Mouse (Mus musculus) embryonic stem cell, embryonic (primary cell): ENCODE data around the gene Pacrg.

ENCODE experiments used
- CTCF ChIA-PET, 4 experiments: fragments of 300-600 bp in 2 of 4; fragments of 350-600 bp in 2 of 4; sonication (Branson Sonifier 250); formaldehyde crosslinking; loops; one replicate each; lab custom pipeline; 2022; ENCODE audit warnings: inconsistent platforms in 2 of 4; lab: Charles Lee
- POLR2A ChIA-PET, 4 experiments: fragments of 300-600 bp in 2 of 4; fragments of 350-600 bp in 2 of 4; sonication (Branson Sonifier 250); formaldehyde crosslinking; loops; one replicate each; lab custom pipeline; 2022; ENCODE audit warnings: antibody characterized with exemption in 4 of 4, inconsistent platforms in 1 of 4; lab: Charles Lee

Gene Pacrg

DNA sequence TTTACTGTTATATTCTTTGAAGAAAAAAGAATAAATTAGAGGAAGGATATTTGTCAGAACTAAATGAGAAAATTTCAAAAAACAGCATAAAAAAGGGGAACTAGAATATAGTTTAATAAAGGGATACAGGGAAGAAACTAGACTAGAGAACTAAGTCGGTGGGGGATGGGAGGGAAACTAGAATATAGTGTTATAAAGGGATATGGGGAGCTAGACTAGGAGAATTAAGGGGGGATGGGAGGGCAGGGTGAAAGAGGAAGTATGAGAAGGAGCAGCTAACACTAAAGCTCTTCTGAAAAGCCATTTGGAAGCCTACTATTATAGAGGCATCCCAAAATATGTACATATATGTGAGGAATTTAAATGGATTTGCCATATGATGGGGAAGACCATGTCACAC is 75.8 kb downstream of the Pacrg start:
- ChIA-PET CTCF (no interaction called here), POLR2A (no interaction called here)

GRCm38 (mm10) chr17:10757455-10757854 is 82.7 kb downstream of the Pacrg start:
- ChIA-PET CTCF (no interaction called here), POLR2A (no interaction called here)

DNA sequence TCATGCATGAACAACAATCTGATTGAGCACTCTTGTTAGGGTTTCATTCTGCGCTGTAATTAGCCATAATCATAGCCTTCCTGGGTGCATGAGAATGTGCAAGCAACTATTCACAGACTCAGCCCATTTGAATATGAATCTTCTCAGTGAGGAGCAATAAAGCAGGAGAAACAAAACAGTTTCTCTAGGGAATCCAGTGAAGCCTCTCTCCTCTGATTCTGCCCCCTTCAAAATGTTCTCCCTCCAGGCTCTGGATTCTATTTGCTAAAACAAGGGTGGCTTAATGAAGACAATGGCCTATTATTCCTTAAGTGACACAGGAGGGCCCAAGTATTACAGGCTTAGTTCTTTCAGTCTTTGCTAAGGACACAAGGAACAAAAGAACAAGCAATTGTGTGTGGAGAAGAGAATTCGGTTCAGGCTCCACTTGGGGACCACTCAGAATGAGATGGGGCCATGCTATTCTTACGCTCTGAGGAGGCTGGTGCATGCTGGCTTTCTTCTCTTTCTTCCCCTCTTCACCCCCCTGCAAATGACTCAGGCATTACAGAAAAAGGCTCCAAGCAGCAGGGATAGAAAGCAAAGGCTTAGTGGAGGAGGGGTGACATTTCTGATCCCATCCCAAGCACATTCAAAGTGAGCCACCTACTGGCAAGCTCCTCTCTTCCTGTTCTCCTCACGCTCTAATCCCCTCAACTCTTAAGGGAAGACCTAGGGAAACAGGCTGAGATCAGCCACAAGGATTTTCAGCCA is 95.2 kb downstream of the Pacrg start:
- ChIA-PET POLR2A (no interaction called here), CTCF (interaction anchor here in 1 of 4 experiments (0.6 kb wide), 1 partner anchor 823 kb away, joined by 9 read pairs; no protein-coding TSS in a partner anchor)

DNA sequence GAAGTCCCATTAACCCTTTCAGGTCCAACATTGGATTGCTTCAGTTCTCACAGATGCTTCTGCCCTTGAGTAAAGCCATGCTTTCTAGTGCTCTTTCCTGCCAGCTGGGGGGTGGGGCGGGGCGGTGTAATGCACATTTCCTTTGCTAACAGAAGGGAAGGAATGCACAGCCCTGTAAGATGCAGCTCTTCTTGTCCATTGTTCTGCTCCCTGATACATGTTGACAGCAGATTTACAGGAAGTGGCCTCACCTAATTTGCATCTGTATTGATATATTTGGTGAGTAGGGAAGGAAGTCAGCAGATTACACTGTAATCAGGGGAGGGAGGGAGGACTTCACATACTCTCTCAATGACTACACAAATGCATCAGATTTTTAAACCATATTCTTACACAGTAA is 100.0 kb downstream of the Pacrg start:
- ChIA-PET POLR2A (interaction anchor here in 1 of 4 experiments (0.5 kb wide), 1 partner anchor 330 kb away, joined by 3 read pairs; no protein-coding TSS in a partner anchor), CTCF (interaction anchor here in 2 of 4 experiments (0.6 kb wide), 2 partner anchors 411 to 1739 kb away, joined by 3 read pairs; no protein-coding TSS in a partner anchor)

GRCm38 (mm10) chr17:10737966-10738365 is 102.1 kb downstream of the Pacrg start:
- CTCF ChIA-PET, result no interaction called here
- POLR2A ChIA-PET, result no interaction called here

DNA sequence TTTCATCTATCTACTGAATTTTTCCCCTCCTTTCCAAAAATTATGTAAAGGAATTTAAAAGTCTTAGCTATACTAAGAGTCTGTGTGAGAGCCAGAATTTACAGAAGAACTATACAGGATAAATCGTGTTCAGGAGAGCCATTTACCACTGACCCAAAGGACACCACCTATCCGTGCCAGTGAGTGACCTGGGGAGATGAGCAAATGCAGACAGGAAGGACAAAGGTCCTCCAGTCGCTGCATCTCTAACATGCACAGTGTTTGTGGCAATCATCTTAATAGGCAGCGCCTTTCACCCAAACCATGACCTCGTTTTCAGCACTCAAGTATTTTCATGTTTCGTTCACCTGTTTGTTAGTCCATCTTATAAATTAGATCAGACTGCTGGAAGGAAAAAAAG is 105.4 kb downstream of the Pacrg start:
- POLR2A ChIA-PET, result no interaction called here

DNA sequence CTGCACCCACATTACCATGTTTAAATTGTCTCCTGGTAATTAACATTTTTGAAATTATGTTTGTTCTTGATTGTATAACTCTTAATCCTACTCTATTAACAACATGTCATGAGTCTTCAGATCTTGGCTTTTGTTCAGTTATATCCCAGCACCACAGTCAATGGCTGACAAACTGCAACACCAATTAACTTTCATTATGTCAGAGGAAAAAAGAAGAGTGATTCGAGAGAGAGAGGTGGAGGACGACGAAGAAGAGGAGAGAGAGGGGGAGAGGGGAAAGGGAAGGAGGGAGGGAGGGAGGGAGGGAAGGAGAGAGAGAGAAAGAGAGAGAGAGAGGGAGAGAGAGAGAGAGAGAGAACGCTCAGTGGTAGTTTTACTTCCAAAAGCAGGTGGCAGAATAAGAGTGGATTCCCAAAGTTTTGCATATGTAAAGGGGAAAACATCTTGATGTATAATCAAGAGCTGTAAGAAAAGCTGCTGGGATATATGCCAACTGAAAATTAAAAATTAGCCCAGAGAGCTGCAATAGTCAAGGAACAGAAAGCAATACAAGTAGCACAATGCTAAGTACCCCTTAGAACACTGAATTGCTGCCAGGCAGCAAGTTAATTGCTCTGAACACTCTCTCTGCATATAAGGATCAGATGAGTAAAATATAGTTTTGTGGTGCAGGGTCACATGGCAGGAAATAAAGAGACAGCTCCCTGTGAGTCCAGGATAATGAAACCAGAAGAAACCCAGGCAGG is 107.6 kb downstream of the Pacrg start:
- CTCF ChIA-PET, result no interaction called here
- POLR2A ChIA-PET, result no interaction called here

More for the DNA sequence above, 105.4 kb downstream of the Pacrg start:
- CTCF ChIA-PET, result no interaction called here

- POLR2A ChIA-PET, result no interaction called here
Observed at GRCm38 (mm10) chr17:10724853-10725252, 115.3 kb downstream of the Pacrg start.

GRCm38 (mm10) chr17:10721562-10721961 is 118.5 kb downstream of the Pacrg start:
- ChIA-PET POLR2A (no interaction called here), CTCF (no interaction called here)

More at GRCm38 (mm10) chr17:10724853-10725252, 115.3 kb downstream of the Pacrg start:
- CTCF ChIA-PET, result no interaction called here

- POLR2A ChIA-PET, result no interaction called here
- CTCF ChIA-PET, result interaction anchor here in 1 of 4 experiments (0.6 kb wide), 1 partner anchor 60 kb away, joined by 3 read pairs; no protein-coding TSS in a partner anchor
Observed at GRCm38 (mm10) chr17:10717148-10717547, 123.0 kb downstream of the Pacrg start.

DNA sequence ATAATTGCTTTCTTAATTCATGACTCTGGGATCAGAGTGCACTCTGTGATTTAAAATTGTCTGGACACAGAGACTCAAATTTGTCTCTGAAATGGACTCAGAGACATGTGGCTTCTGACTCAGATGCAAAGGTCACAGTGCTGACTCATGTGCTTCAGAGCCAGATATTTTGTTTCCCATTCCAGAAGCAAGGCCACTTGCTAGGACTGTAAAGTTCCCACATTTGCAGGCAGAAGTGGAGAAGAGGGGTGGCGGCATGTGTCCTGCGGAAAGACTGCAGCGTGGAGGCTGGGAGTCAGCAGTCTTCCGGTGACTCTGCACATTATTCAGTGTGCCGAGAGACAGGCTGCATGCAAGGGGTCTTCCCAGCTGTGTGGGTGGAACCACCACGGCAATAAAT is 137.3 kb downstream of the Pacrg start:
- ChIA-PET CTCF (no interaction called here), POLR2A (no interaction called here)

DNA sequence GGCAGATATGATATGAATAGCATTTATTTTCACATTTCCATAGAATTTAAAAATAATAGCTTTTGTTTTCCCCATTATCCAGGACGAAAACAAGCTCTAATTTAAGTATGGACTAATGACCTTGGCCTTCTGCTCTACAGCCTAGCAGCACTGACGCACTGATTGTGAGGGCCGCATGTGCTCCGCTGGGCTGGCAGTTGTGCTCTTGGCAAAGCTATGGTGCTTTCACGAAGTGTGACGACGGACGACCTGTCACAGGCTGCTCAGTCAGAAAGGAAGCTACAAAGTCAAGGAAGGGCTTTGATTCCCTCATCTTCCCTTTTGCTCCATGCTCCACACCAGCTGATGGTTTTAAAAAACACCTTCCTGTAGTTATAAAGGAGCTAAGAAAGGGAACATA is 142.1 kb downstream of the Pacrg start:
- POLR2A ChIA-PET, result no interaction called here
- CTCF ChIA-PET, result no interaction called here

- POLR2A ChIA-PET, result no interaction called here
- CTCF ChIA-PET, result no interaction called here
Observed at GRCm38 (mm10) chr17:10695421-10695820, 144.7 kb downstream of the Pacrg start.

DNA sequence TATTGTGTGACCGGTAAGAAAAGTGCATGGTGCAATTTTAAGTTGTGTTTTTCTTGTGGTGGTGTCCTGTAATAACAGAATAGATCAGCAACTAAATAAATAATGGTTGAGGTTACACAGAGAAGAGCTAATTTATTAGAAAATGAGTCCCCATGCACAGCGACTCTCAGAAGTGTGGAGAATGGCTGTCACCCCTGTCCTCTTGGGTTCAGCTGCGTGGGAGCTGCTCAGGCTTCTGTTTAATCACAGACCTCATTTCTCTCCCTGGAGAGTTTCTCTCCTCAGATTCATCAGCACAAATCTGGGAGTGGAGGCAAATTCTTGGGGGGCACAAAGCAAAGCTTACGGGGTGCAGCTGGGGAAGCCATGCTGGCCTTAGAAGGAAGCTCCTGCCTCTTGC is 163.0 kb downstream of the Pacrg start:
- ChIA-PET POLR2A (interaction anchor here in 1 of 4 experiments (1.5 kb wide), 1 partner anchor 10 kb away, joined by 3 read pairs; no protein-coding TSS in a partner anchor), CTCF (no interaction called here)

GRCm38 (mm10) chr17:10675536-10675935 is 164.6 kb downstream of the Pacrg start:
- ChIA-PET POLR2A (interaction anchor here in 1 of 4 experiments (1.5 kb wide), 1 partner anchor 8 kb away, joined by 3 read pairs; no protein-coding TSS in a partner anchor), CTCF (no interaction called here)

- ChIA-PET CTCF (no interaction called here), POLR2A (no interaction called here)
Observed at GRCm38 (mm10) chr17:10675048-10675447, 165.1 kb downstream of the Pacrg start.

DNA sequence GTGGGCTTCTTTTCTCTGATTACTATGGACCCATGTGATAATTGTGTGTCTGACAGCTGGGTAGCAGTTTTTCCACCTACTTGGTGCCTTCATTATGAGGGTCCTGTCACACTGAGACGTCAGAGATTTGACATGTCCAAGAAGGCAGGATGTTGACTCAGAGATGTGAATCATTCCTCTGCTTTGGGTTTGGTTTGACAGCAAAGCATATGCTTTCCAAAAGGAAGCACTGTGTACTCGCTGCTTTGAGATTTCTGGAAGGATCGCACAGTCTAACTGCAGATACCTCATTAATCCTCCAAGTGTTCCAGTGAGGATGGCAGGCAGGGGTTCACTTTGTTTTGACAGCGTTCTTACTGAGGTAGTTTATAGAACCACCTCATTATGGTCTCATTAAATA is 178.8 kb downstream of the Pacrg start:
- ChIA-PET POLR2A (no interaction called here), CTCF (no interaction called here)

DNA sequence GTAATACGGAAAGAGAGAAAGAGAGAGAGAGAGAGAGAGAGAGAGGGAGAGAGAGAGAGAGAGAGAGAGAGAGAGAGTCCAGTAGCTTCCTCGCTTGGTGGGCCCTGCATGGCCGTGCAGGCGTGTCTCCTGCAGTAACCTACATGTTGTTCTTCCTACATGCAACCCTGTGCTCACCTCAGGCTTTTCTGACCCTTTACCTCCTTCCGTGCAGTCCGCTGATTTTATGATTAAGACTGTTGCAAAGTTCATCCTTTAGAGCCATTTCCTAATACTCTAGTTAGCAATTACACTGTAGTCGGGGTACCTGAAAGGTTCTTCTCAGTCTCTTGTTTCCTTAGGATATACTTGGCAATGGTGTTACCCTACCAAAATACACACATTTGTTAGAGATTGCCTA is 196.5 kb downstream of the Pacrg start:
- CTCF ChIA-PET, result no interaction called here
- POLR2A ChIA-PET, result no interaction called here

DNA sequence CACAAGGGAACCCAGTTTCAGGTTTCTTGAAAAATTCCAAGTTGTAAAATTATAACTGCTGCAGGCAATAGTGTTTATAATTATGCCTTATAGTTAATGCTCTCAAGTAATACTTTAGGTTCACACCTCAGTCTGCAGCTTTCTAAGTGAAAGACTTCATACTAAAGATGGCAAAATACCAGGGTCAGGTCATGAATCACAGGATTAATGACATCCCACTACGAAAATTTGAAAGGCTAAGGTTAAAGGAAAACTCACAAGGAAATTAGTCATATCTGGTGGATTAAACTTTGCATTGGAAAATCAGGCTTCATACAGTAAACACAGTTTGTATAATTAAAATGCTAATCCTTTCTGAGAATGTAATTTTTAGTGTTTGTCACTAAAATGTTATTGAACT is 200.3 kb downstream of the Pacrg start:
- CTCF ChIA-PET, result interaction anchor here in 1 of 4 experiments (0.5 kb wide), 1 partner anchor 1004 kb away, joined by 3 read pairs; no protein-coding TSS in a partner anchor
- POLR2A ChIA-PET, result interaction anchor here in 1 of 4 experiments (0.6 kb wide), 1 partner anchor 273 kb away, joined by 3 read pairs; no protein-coding TSS in a partner anchor

GRCm38 (mm10) chr17:10635955-10636470 is 204.1 kb downstream of the Pacrg start:
- ChIA-PET POLR2A (interaction anchor here in 2 of 4 experiments (0.6 to 0.7 kb wide), 2 partner anchors 11 to 120 kb away, joined by 3 read pairs; no protein-coding TSS in a partner anchor), CTCF (interaction anchor here in 1 of 4 experiments (1.0 kb wide), 1 partner anchor 33 kb away, joined by 3 read pairs; no protein-coding TSS in a partner anchor)
